Mouse (Mus musculus) ZHBTc4 (cell line): ENCODE data around the gene Grb7.

ENCODE experiments used
- DNase-seq: peaks from one replicate; pipeline ENCODE4 v3.0.0-alpha.2; 2011; ENCODE audit warnings: low read depth, low spot score

Gene Grb7

GRCm38 (mm10) chr11:98446213-98446561, at the start of gene Grb7:
Grb7 (plus strand) TSS chr11:98446394.
- DNase-seq = no peak

DNA sequence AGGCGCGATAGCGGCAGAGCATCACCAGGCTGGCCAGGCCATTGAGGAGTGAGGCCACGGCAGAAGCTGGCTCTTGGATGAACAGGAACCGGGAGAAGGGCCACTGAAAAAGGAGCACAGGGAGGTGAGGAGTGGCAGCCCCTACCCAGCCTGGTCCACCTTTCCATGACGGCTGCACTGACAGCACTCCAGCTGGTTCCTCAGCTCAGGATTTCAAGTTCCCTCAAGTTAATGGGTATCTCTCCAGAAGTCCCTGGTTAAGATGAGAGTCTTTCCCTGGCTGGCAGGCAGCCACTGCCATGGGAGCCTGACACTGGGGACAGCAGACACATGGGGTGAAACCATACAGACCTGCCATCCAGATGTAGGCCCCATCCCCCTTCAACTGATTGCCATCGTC, 48.2 kb upstream of the Grb7 start:
- DNase-seq = no peak

GRCm38 (mm10) chr11:98400161-98400726, 46.0 kb upstream of the Grb7 start, which contains the start of gene Pgap3:
Pgap3 (minus strand) TSS chr11:98400490.
- DNase-seq = peak; percentile 96

- DNase-seq = no peak
These were observed 45.4 kb upstream of the Grb7 start for GRCm38 (mm10) chr11:98400816-98401215.

- no peak for DNase-seq
These were observed 39.6 kb upstream of the Grb7 start for GRCm38 (mm10) chr11:98406621-98407020.

DNA sequence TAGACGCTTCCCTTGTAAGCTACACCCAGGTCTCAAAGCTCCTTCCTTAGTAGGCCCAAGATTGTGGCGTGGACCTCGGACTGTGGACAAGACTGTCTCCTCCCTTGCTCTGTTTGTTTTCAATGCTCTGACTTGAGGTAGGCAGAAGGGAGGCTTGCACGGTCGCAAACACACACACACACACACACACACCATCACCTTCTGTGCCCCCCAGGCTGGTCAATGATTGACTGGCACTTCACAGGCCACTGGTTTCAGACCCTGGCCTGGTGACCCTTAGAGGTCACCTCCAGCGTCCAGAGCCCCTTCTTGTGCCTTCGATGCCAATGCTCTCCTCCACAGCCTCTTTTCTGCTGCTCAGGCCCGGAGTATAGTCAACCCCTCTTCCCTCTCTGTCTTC, 37.3 kb upstream of the Grb7 start:
- no peak for DNase-seq

GRCm38 (mm10) chr11:98409341-98409822, 36.8 kb upstream of the Grb7 start:
- DNase-seq = peak; percentile 51

DNA sequence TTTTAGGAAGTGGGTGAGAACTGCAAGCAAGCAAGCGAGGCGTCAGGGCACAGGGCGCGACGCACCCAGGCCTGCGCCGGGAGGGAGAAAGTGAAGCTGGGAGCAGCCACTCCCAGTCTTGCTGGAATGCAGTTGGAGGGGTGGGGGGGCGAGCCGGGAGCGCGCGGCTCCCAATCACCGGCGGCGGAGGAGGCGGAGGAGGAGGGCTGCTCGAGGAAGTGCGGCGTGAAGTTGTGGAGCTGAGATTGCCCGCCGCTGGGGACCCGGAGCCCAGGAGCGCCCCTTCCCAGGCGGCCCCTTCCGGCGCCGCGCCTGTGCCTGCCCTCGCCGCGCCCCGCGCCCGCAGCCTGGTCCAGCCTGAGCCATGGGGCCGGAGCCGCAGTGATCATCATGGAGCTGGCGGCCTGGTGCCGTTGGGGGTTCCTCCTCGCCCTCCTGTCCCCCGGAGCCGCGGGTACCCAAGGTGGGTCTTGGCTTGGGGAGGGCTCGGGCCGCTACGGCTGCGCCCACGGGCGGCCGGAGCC, 33.9 kb upstream of the Grb7 start, which contains the start of gene Erbb2:
Gene Erbb2 (plus strand): TSS at position 198 of the 524 bp plus-strand sequence.
- DNase-seq = peak; percentile 96

DNA sequence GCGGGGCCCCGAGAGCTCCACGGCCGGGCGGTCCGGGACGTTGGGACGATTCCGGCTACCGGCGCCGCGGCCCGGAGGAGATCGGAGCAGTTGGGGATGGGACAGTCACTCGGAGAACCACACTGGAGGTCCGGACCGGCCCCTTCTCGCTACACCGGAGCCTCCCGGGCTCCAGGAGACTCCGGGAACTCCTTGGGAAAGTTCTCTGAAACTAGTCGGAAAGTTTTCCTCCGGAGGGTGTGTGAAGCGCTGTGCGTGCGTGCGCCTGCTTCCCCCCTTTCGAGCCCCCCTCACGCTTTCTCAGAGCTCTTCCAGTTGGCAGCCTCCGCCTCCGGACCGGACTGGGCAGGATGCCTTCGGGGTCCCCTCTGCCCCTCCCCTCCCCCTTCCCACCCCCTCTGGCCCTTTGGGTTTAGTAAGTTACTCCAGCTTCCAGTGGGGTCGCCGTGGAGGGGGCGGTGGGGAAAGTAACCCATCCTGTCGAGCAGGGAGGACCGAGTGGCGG, 33.3 kb upstream of the Grb7 start:
- DNase-seq = peak; percentile 27

- no peak for DNase-seq
These were observed 32.5 kb upstream of the Grb7 start for GRCm38 (mm10) chr11:98413731-98414130.

DNA sequence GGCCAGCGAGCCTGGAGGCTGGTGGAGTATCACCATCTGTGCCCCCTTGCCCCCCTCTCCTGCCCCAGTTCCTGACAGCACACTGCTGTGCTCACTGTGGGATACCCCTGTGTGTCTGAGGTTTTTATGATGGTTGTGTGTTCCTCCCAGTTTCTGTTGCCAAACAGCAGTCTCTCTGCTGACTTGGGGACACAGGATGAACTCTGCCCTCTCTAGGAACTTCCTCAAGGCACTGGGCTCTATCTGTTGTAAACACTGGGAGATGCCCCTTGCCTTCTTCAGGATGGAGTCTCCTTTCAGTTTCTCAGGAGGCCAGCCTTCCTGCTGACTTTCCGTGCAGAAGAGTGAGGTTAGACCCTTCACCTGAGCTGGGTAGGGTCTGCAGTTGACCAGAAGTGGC, 32.0 kb upstream of the Grb7 start:
- no peak for DNase-seq

DNA sequence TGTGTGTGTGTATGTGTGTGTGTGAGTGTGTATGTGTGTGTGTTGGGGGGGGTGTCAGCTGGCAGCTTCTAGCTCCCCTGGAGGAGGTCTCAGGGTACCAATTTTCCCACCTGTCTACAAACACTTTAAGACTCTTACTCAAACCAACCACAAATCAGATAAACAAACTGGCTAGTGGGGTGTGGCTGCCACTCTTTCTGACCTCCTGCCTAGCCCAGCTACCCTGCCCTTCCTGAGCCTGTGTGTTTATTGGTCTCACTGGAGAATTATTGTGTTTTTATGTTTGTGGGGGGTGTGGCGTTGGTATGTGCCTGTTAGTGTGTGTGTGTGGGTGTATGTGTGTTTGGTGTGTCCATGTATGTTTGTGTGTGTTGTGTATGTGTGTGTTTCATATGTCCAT, 29.1 kb upstream of the Grb7 start:
- DNase-seq = no peak

DNA sequence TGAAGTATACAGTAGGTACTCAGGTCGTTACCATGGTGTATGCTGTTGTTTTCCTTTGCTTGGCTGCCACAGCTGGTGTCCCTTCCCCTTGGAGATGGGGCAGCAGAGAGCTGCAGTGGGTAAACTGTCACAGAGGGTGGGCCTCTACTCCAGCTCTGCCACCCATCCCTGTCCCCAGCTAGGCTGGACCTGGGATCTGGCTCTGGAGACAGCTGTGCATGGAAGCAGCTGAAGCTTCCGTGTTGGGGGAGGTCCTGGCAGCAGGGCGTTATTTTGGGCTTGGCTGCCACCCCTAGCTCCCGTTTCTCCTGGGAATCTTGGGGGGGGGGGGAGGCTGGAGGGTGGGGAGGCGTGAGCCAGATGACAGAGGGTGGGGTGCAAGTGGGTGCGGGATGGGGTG, 27.9 kb upstream of the Grb7 start:
- DNase-seq = no peak

DNA sequence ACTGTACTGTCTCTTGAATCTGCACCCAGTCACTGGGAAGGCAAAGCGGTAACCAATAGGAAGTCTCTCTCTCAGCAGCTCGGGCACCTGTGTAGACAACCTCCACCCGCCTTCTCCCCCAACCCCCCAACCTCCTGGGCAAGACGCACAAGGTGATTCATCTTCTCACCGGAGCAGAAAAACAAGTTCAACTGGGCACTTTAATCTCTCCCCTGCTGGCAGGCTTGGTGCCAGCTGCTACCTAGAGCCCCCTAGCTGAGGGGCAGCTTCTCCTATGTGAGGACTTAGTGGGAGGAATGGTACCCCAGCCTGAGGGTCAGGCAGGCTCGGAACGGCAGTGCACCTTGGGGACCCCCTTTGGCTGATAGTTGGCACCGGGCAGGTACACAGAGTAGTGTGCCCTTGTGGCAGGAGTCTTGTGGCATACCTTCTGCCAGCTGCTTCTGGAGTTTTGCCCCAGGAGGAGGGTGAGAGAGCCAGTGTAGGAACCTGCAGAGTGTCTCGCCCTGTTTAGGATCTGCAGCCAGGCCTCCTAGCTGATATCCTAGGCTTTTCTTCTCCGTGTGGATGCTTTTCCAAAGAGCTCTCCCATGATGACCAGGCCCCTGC, 27.2 kb upstream of the Grb7 start:
- no peak for DNase-seq

- no peak for DNase-seq
These were observed 19.6 kb upstream of the Grb7 start for GRCm38 (mm10) chr11:98426592-98426991.

GRCm38 (mm10) chr11:98428436-98428835, 17.8 kb upstream of the Grb7 start:
- no peak for DNase-seq

GRCm38 (mm10) chr11:98431743-98432502, 14.3 kb upstream of the Grb7 start:
- no peak for DNase-seq

GRCm38 (mm10) chr11:98435723-98436122, 10.5 kb upstream of the Grb7 start:
- DNase-seq = no peak

- DNase-seq = no peak
These were observed 8.8 kb upstream of the Grb7 start for GRCm38 (mm10) chr11:98437441-98437840.

DNA sequence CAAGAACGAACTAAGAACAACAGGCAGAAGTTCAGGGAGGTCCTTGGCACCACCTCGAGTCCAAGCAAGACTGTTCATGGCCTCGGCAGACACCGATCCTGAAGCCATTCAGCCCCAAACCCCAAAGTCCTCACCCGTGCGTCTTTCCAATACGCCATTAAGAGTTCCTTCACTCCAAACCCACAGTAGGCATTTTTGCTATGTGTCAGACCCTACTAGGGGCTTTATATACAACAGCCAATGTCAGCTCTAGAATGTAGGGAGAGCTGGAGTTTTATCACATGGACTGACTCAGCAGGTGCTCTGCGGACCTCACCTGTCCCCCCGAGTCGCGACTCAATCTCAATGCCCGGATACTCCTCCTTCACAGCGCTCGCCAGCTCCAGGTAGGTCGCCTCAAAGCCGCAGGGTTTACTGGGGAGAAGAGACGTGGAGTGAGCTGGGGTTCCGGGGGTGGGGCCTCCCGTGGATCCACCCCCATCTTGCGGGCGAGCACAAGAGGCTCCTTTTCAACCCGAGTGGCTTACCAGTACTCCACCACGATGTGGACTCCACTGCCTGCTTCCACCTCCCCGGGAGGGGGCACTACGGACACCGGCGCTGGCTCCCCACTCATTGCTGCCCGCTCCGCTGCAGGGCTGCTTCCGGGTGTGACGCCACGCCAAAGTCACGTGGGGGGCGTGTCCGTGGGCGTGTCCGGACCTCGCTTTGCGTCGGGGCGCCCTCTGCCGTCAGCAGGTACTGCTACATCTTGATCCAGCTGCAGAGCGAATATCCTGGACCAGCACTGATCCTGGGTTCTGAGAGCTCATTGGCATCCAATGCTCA, 7.6 kb upstream of the Grb7 start, which contains the start of gene Mien1:
Gene Mien1 (minus strand): TSS at position 661 of the 828 bp plus-strand sequence.
- DNase-seq = peak; percentile 97

- no peak for DNase-seq
These were observed 2.5 kb upstream of the Grb7 start for GRCm38 (mm10) chr11:98443688-98444087.
